Mouse (Mus musculus): ENCODE measurements around the gene Frmd4a.

Frmd4a gene

GRCm38 (mm10) chr2:4620640-4621401, 603.3 kb downstream of the Frmd4a start:
- DNase-seq (ENCODE audit: low read depth): no peak

GRCm38 (mm10) chr2:4621471-4621985, 604.0 kb downstream of the Frmd4a start:
- DNase-seq (ENCODE audit: low read depth): no peak

- no peak for DNase-seq (ENCODE audit: low read depth)
Observed at GRCm38 (mm10) chr2:4626911-4627310, 609.4 kb downstream of the Frmd4a start.

GRCm38 (mm10) chr2:4628920-4629319, 611.4 kb downstream of the Frmd4a start:
- no peak for DNase-seq (ENCODE audit: low read depth)

GRCm38 (mm10) chr2:4629470-4629869, 612.0 kb downstream of the Frmd4a start:
- DNase-seq (ENCODE audit: low read depth): no peak

- no peak for DNase-seq (ENCODE audit: low read depth)
Observed at GRCm38 (mm10) chr2:4630197-4630835, 612.8 kb downstream of the Frmd4a start.

- no peak for DNase-seq (ENCODE audit: low read depth)
Observed at GRCm38 (mm10) chr2:4635804-4636203, 618.3 kb downstream of the Frmd4a start.

- DNase-seq (ENCODE audit: low read depth): no peak
Observed at GRCm38 (mm10) chr2:4636656-4637055, 619.1 kb downstream of the Frmd4a start.

GRCm38 (mm10) chr2:4638189-4638588, 620.7 kb downstream of the Frmd4a start:
- DNase-seq (ENCODE audit: low read depth): no peak

GRCm38 (mm10) chr2:4645066-4645465, 627.5 kb downstream of the Frmd4a start:
- DNase-seq (ENCODE audit: low read depth): no peak

GRCm38 (mm10) chr2:4648094-4648493, 630.6 kb downstream of the Frmd4a start:
- DNase-seq (ENCODE audit: low read depth): peak; percentile 70

GRCm38 (mm10) chr2:4649646-4650045, 632.1 kb downstream of the Frmd4a start:
- DNase-seq (ENCODE audit: low read depth): peak; percentile 59

- DNase-seq (ENCODE audit: low read depth): peak; percentile 97
Observed at GRCm38 (mm10) chr2:4651500-4652285, 634.2 kb downstream of the Frmd4a start, which contains the start of gene Prpf18. TSS of gene Prpf18 (minus strand) at chr2:4652113.

- DNase-seq (ENCODE audit: low read depth): no peak
Observed at GRCm38 (mm10) chr2:4660677-4661076, 643.2 kb downstream of the Frmd4a start.

Measured in induced T-regulatory cell, adult 2 months (primary cell).